Mouse (Mus musculus): Measurements from ENCODE around the gene Ms4a4c.
"Not testable (repeated sequence)": the region's sequence is repeated elsewhere in the genome, so short reads cannot be mapped to it uniquely, and the experiment has no call there.

The Ms4a4c gene

DNA sequence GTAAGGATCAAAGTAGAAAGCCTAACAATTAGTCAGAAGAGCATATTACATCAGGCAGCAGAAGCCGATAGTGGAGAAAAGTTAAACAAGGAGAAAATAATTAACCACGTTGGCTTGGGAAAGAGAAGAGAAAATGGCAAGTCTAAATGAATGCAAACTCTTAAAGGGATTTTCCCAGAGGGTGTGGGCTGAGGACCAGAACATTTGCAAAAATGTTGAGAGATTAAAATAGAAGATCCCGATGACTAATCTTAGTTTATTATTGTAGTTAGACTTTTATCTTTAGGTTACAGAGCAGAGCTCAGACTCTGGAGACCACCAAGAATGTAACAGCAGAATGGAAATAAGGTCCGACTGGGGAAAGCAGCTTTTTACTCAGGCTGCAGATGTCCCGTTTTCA, 61.9 kb downstream of the Ms4a4c start:
- DNase-seq = no peak

DNA sequence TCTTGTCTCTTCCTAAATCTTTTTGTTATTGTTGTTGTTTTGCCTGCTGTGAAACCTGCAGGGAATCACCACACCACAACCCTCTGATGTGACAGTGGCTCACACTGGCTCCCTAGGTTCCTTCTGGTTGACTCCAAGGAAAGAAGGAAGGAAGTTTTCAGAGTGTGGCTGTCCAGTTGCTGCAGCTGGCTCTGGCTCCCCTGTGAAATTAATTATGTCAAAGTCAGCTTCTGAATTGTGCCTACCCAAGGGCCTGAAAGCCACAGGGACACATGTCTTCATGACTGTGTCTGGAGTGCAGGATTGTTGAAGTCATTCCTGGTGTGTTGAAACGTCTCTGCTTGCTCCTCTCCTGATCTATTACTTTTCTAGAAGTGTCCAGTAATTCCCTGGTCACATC, 63.8 kb downstream of the Ms4a4c start:
- DNase-seq = not testable (repeated sequence)

DNA sequence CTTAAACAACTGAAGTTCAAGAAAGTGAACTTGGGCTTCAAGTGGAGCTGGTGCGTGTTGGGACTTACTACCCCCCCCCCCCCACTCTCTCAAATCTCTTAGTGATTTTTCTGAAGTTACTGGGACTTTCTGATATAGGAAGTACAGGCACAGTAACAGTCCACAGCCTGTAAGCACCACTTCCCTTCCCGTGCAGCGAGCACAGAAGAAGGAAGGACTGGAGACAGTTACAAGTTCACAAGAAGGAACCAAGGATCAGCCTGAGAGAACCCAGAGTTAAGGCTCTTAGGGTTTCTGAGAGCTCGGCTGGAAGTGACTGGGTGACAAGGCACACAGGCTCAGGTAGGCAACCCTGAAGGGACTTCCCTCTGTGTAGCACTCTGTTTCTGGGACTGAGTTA, 64.6 kb downstream of the Ms4a4c start, which contains the start of gene Ms4a6c:
Ms4a6c (plus strand) TSS at position 152 of the 400 bp plus-strand sequence.
- DNase-seq = peak; percentile 25

Measured in lung, postnatal 36 days (tissue).